Mouse (Mus musculus): Measurements from ENCODE around the gene Nipa2.

The Nipa2 gene

GRCm38 (mm10) chr7:55962004-55962908 is at the start of gene Nipa2:
Gene Nipa2, minus strand, starts transcription at chr7:55962476.
- peak; percentile 95 for DNase-seq (ENCODE audit: low read depth, low spot score)

- no peak for DNase-seq (ENCODE audit: low read depth, low spot score)
Measured at GRCm38 (mm10) chr7:56011018-56011333, 48.7 kb upstream of the Nipa2 start.

GRCm38 (mm10) chr7:56010318-56011017 is 48.2 kb upstream of the Nipa2 start:
- DNase-seq (ENCODE audit: low read depth, low spot score), result no peak

GRCm38 (mm10) chr7:55998997-55999396 is 36.7 kb upstream of the Nipa2 start:
- no peak for DNase-seq (ENCODE audit: low read depth, low spot score)

GRCm38 (mm10) chr7:55995013-55995412 is 32.7 kb upstream of the Nipa2 start:
- DNase-seq (ENCODE audit: low read depth, low spot score), result no peak

DNA sequence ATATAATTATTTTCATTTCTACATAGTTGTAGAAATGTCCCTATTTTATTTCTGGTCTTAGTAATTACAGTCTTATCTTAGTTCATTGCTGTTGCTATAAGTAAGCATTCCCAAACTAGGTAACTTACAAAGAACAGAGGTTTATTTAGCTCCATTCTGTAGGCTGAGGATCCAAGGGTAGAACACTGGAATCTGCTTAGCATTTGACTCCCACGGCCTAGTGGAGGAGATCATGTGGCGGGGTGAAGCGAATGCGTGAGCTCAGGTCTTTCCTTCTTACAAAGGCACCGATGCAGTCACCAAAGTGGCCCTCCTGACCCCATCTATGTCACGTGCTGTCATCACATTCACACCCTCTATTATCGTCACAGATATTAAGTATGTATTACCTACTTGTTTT is 29.6 kb upstream of the Nipa2 start:
- no peak for DNase-seq (ENCODE audit: low read depth, low spot score)

- no peak for DNase-seq (ENCODE audit: low read depth, low spot score)
Measured at GRCm38 (mm10) chr7:55991129-55991528, 28.9 kb upstream of the Nipa2 start.

- peak; percentile 82 for DNase-seq (ENCODE audit: low read depth, low spot score)
Measured at GRCm38 (mm10) chr7:55986526-55987214, 24.4 kb upstream of the Nipa2 start.

DNA sequence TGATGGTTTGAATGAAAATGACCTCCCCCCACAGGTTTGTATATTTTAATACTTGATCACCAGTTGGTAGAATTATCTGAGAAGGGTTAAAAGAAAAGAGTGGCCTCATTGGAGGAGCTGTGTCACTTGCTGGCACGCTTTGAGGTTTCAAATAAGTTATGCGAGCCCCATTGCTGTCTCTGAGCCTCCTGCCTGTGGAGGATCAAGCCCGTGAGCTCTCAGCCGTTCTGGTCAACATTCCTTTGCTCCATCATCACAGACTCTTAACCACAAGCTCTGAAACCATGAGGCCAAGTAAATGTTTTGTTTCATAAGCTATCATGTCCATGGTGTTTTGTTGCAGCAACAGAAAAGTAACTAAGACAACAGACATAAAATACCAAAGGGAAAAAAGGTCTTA is 22.5 kb upstream of the Nipa2 start:
- no peak for DNase-seq (ENCODE audit: low read depth, low spot score)

DNA sequence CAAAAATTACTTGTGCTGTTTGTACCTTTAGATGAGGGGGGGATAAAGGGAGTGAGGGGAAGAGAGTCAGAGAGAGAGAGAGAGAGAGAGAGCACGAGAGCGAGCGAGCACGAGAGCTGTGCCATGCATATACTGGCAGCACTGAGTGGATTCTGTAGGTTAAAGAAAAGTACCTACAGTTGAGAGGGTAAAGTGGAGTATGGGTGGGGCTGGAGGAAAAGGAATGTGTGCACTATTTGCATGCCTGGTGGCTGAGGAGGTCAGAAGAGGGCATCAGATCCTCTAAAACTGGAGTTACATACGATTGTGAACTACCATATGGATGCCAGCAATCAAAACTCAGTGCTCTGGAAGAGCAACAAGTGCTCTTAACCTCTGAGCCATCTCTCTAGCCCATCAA is 20.8 kb upstream of the Nipa2 start:
- no peak for DNase-seq (ENCODE audit: low read depth, low spot score)

- DNase-seq (ENCODE audit: low read depth, low spot score), result no peak
Measured at GRCm38 (mm10) chr7:55982010-55982700, 19.9 kb upstream of the Nipa2 start.

DNA sequence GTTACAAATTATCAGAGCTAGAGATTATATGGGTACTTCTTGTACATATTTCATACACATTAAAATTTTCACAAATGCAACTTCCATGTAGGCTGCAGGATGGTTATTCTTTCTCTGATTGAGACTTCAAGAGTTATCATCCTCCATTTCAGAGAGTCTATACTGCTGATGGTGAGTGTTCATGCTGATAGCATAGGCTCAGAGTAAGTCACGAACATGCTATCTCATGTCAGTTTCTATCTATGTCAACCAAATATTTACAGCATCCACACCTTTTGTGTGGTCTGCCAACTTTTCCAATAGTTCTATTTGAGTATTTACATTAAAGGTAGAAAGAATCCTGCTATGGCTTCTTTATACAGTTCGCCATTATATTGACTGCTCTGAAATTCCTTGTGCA is 19.2 kb upstream of the Nipa2 start:
- no peak for DNase-seq (ENCODE audit: low read depth, low spot score)

DNA sequence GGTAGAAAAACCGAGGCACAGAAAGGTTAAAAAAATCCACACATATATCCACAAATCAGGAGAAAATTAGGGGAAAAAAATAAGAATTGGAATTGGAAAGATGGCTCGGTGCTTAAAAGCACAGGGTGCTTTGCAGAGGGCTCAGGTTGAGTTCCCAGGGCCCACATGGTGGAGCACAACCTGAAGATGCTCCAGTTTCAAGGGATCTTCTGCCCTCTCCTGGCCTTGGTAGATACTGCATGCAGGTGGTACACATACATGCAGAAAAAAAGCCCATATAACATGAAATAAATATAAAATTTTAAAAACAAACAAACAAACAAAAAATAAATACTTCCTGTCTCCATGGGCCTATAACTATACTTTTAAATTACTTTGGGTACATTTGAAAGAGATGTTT is 12.2 kb upstream of the Nipa2 start:
- DNase-seq (ENCODE audit: low read depth, low spot score), result peak; percentile 42

- no peak for DNase-seq (ENCODE audit: low read depth, low spot score)
Measured at GRCm38 (mm10) chr7:55969415-55969814, 7.1 kb upstream of the Nipa2 start.

DNA sequence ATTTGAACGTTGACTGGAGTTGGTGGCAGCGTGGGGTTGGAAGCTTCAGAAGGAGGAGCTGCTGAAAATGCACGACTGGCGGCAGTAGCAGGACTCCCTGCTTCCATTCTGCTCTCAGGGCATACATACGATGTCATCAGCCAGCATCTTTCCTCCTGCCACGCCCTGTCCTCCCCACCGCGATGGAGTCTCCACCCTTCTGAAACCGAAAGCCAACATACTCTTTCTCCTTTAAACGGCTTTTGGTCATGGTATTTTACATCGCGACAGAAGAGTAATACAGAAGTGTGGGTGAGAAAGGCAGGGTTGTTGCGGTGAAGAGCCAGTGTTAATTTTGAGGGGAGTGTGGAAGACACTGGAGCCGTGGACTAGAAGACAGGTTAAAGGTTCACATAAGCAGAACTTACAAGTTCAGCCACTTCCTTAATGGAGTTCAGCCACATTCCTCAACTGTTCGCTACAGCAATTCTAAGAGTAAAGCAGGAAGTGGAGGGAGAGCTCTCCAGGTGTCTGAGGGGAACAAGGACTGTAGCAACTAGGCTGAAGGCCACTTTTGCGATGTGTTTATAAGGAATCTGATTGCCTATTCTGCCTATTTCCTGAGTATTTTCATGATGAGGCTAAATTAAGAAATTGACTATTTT is 6.1 kb upstream of the Nipa2 start:
- peak; percentile 81 for DNase-seq (ENCODE audit: low read depth, low spot score)

- DNase-seq (ENCODE audit: low read depth, low spot score), result no peak
Measured at GRCm38 (mm10) chr7:55966866-55967460, 4.7 kb upstream of the Nipa2 start.

GRCm38 (mm10) chr7:55960506-55960905 is 1.8 kb downstream of the Nipa2 start:
- DNase-seq (ENCODE audit: low read depth, low spot score), result peak; percentile 26

DNA sequence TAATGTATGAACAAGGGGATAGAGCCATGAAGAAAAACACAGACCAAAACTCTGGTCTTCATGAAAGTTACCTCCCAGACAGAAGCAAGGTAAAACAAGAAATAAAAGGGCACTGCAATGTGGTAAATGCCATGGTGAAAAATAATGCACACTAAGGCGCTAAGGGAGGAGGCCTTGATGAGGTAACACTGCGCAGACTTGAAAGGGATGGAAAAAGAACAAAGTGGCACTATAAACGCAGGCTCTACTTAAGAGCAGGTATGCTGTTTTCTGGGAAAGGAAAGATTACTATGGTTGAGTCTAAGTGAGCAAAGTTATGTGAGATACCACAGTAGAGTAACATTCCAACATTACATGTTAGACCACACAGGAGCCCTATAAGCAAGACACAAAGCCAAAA is 2.5 kb downstream of the Nipa2 start:
- peak; percentile 11 for DNase-seq (ENCODE audit: low read depth, low spot score)

- DNase-seq (ENCODE audit: low read depth, low spot score), result no peak
Measured at GRCm38 (mm10) chr7:55957916-55958315, 4.4 kb downstream of the Nipa2 start.

- DNase-seq (ENCODE audit: low read depth, low spot score), result peak; percentile 18
Measured at GRCm38 (mm10) chr7:55957178-55957577, 5.1 kb downstream of the Nipa2 start.

DNA sequence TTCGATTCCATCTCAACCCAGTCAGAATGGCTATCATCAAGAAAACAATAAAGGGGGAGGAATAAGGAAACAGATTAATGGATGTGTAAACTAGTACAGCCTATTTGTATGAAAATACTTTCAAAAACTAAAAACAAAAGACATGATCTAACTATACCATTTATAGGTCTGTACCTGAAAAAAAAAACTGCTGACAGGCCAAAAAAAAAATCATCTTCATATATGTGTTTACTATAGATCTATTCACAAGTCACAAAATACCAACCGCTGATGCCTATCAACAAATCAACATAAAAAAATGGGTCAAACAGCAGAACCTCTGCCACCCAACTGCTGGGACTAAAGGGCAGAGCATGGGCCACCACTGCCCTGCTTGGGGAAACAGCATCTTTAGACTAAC is 6.2 kb downstream of the Nipa2 start:
- DNase-seq (ENCODE audit: low read depth, low spot score), result no peak

Measured in CD4-positive, CD25-positive, alpha-beta regulatory T cell, adult 2 months (primary cell).